Mouse (Mus musculus): ENCODE measurements around the gene Gm10974.

The Gm10974 gene

DNA sequence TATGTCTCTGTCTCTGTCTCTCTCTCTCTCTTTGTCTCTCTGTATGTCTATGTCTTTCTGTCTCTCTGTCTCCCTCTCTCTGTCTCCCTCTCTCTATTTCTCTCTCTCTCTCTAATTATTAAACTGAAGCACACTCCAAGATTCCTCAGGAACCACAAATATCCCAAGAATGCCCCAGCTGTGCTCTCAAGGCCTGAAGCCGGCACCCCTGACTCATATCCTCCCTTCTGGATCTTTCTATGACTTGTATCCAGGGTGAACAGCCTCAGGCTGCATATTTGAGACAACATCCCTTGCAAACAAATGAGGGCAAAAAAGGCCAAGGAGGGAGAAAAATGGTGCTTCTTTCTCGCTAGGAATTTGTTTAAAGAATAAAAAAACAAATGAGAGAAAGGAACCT, at the start of gene Gm10974:
TSS of gene Gm10974 (plus strand) at position 2 of the 400 bp plus-strand sequence.
- no peak for DNase-seq

DNA sequence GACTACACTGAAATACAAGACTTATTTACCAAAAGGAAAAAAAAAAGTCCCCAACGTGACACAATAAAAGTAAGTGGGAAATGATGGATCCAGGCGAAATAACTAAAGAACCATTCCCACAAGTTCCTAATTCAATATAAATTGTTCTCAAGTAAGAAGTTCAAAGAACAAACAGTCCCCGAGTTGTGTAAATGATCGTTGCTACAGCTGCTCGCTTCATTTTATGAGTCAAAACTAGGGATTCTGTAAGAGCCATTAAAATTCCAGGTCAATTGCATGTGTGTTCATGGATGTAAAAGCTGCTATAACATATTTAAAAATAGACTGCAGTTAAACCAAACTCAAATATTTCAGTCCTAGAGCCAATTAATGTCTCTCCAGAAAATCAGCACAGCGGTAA, 47.6 kb upstream of the Gm10974 start:
- no peak for DNase-seq

DNA sequence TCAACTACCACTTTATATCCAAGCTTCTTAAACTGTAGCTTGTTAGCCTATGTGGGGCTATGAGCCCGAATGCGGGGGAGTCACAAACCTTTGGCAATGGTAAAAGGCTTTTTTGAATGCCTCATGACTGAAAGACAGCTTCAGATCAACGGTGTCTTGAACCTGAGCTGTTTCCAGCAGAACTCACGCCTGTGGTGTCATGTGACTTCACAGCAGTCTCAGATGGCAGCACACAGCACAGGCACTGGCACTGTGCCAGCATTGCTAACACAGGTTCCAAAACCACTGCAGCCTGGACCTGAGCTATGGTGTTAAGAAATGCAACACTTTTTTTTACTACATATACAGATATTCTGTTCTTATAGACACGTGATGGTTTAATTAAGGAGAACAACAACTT, 44.7 kb upstream of the Gm10974 start:
- DNase-seq: no peak

DNA sequence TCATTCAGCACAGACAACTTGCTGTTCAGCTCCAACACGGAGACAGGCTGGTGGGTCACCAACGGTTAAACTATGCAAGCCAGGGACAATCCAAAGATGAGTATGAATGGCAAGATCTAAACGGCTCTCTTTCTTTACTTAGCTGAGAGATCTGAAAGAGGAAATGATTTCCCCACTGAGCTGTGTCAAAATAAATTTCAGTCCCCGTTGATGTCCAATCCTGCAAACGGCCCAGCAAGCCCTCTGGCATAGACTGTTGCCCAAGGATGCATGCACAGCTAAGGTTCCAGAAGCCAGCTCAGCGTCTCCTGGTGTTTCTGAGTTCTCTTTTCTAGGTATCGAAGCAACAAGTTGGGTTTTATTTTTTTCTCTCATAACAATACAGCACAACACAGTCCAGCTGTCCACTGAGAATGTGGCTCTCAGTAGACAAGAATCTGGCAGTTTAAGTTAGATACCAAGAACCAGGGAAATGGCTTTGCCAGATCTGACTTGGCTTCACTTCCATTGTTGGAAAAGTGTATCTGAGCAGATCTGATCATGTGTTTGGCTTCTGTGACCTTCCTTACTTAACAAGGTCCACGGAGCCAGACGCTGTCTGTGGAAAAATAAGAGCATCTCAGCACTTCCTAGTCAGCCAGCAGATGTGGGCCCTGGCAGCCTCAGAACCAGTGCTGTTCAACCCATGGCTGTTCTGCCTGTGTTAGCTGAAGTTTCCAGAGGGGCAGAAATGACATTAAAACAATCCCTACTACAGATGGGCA, 42.3 kb upstream of the Gm10974 start:
- no peak for DNase-seq

DNA sequence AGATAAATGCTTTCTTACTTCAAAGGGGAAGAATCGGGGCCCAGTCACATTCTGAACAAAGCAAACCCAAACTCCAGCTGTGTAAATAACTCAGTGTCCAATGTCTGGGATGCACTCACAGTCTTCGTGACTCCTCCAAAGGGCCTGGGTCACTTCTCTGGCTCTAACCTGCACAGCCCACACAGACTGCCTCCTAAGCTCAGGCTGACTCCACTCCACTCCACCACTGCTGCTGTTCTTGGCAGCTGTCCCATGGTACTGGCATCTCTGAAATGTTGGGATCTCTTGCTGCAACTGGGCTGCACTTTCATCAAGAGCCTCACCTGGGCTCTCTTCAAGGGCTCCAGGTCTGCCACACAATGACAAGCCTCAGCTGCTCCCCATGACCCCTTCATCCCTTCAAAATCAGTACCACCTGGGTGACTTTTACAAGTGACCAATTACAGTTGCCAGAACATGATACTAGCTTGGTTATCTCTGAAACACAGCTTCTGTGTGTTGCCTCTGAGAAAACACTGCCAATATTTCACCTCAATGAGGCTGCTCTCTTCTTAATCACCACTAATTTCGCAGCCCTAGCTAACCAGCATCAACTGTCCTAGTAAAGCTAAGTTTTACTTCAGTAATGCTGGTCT, 40.2 kb upstream of the Gm10974 start:
- DNase-seq: no peak

DNA sequence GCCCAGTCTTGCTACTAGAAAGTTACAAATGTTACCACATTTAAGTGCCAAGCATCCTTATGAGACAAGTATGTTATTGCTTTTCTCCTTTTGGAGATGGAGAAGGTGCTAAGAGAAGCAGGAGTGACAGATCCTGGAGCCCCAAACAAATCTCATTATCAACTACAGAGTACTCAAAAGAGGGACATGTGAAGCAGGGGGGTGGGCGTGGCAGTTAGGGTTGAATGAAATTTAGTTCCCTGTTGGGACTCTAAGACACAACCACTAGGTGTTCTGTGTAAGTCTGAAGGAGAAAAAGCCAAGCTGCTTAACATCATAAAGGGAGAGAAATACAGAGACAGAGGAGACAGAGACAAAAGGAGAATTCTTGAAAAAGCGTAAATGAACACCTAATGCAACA, 38.2 kb upstream of the Gm10974 start:
- no peak for DNase-seq

DNA sequence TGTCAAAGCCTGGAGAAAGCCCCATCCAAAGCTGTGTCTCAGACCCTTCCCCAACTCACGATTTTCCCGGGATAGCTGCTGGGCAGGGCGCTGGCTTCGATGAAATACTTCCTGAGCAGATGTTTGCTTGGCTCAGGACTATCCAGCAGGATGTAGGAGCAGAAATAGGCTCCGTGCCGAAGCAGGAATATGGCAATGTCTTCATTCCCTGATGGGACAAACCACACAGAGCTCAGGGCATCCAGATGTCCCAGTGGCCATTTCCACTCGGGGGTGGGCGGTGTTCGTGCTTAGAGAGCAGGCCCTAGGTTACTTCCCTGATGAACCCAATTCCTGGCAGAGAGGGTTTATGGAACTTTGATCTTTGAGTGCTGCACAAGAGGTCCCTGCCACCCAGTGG, 35.1 kb upstream of the Gm10974 start:
- DNase-seq: no peak

DNA sequence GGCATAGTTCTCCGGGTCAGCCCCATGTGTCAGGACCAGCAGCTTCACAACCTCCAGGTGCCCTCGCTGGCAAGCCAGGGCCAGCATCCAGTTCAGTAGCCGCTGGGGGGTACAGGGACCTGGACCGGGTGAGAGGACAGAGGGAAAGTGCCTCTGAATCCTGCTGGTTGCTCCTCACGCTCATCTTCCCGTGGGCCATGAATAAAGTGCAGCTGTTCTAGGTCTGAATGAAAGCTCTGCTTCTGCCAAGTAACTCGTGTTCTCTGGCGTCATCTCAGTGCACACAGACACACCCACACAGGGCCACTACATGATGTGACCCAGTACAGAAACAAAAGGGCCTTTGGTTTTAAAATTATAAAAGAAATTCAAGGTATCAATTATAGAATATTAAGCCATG, 33.4 kb upstream of the Gm10974 start:
- DNase-seq: no peak

DNA sequence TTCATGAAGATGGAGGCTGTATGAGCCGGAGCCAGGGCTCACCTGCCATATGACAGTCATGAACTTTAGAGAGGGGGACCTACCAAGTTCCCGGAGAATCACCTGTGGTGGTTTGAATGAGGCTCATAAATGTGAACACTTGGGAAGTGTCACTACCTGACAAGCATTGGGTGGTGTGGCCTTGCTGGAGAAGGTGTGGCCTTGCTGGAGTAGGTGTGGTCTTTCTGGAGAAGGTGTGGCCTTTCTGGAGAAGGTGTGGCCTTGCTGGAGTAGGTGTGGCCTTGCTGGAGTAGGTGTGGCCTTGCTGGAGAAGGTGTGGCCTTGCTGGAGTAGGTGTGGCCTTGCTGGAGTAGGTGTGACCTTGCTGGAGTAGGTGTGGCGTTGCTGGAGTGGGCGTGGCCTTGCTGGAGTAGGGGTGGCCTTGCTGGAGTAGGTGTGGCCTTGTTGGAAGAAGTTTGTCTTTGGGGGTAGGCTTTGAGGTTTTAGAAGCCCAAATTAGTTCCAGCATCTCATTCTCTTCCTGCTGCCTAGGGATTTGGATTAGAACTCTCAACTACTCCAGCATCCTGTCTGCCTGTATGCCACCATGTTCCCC, 31.7 kb upstream of the Gm10974 start:
- DNase-seq: no peak

DNA sequence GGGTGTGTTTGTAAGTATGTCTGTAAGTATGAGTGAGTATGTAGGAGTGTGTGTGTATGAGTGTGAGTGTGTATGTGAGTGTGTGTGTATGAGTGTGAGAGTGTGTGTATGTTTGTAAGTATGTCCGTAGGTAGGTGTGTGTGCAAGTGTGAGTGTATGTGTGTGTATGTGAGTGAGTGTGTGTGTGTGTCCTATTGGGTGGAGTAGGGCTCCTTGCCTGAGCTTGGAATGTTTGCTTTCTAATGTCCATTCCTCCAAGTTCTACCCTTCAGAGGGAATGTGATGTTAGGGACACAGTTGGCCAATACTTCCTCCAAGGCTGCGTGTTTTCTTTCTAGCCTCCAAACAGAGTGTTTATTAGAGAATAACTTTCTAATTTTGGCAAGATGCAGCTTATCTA, 28.8 kb upstream of the Gm10974 start:
- DNase-seq: no peak

DNA sequence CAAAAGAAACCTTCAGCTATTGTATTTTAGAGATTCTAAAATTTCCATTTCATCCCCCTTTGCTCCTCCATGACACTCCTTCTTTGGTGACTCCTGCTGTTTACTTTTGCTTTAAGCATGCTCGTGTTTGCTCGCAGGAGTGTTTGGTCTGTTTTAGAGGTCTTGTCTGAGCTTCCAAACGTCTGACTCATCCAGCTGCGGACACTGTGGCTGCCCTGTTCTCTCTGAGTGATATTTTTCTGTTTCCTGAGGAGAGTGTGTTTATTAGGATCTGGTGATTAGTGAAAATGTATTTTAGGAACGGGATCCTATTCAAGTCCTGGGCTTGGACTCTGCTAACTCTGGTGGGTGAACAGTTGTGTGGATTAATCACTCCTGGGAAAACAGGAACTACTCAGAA, 26.1 kb upstream of the Gm10974 start:
- DNase-seq: no peak

DNA sequence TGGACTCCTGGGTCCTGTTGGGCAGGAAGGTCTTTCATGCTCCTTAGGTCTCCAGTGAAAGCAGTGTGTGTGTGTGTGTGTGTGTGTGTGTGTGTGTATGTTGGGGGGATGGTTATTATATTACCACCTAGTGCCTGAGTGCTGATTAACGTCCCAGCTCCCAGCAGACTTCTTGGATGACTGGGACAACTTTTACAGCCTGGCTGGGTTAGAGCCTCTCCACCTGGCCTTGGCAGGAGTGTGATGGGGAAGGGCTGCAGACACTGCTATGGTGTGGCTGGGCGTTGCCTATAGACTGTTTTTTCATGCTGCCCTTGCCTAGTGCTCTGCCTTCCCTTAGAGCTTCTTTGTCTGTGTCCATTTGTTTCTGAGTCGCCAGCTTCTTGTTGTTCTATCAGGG, 25.7 kb upstream of the Gm10974 start:
- DNase-seq: no peak

DNA sequence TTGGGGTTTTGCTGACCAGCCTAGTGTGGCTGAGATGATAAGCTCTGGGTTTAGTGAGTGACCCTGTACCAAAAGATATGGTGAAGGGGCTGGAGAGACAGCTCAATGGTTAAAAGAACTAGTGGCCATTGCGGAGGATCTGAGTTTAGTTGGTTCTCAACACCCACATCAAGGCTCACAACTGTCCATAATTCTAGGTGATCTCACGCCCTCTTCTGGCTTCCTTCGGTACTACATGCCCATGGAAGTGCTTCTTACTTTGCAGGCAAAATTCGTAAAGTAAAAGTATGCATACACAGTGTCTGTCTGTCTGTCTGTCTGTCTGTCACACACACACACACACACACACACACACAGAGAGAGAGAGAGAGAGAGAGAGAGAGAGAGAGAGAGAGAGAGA, 23.4 kb upstream of the Gm10974 start:
- peak; percentile 44 for DNase-seq

DNA sequence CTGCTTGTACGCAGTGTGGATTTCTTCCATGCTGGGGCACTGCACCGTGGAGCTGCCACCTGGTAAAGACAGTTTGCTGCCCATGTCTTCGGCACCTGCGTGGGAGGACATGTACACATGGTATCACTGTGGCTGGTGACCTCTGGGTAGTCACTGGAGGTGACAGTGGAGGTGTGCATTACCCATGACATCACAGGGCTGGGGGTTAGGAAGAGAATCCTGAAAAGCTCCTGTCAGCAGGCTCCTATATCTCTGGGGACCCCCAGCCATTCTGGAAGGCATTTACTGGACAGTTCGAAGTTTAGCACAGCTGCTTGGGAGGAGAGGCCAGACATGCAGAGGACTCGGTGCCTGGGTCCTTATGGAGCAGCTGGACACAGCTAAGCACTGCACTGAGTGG, 22.9 kb upstream of the Gm10974 start:
- DNase-seq: no peak

DNA sequence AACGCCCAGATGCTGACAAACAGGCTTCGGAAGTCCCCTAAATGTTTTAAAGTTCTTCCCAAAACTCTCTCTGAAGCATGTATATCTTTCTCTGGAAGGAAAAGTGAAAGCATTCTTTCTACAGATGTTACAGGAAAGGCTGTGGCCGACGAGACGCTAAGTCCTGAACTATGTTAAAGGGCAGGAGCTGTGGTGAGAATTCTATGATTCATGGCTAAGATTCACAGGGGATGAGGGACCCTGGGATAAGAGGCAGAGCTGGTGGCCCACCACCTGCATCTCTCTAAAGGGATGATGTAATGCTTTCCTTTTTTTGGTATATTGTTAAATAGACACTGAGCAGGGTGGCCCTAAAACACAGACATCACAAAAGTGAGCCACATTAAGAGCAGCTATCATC, 22.4 kb upstream of the Gm10974 start:
- no peak for DNase-seq

DNA sequence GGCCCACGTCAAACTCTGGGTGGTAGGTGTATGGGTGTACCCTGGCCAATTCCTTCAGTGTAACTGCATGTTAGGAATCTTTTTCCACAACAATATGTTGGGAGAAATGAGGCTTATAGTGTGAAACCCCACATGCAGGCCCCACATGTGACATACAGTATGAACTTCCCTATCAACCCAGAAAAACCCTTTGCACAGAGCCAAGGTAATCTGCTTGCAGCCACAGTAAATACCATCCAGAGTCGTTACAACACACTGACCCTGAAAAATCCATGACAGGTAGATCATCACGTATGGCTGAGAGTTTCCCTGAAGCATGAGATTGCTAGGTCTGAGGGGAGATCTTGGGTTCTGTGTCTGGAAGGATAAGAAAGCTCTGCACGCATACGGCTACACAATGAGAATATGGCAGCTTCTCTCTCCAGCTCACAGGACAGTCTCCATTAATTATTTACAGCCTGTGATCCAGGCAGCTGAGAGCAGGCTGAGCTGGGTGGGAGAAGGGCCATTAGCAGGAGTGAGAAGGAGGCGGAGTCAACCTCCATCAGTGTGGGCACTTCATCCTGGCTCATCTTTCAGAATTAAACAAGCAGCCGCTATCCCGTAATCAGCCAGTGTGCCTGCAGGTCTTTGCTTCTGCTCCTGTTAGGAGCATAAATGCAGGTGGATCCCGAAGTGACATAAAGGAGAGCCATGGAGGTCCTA, 18.6 kb upstream of the Gm10974 start:
- DNase-seq: no peak

DNA sequence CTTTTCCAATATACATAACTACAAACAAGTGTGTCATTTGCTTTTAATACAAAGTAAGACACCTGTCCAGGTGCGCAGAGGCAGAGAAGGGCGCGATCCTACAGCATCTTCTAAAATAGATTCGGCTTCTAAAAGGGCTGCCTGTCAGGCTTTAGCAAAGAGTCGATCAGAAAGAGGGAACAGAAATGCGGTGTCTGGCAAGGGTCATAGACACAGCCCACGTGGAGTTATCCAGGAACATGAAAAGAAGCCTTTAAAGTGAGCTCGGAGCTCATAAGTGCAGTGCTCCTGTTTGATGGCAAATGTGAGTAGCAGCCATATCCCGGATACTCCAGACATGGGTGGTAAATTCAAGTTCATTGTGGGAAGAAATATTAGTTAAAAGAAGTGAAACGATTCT, 17.1 kb upstream of the Gm10974 start:
- DNase-seq: no peak

DNA sequence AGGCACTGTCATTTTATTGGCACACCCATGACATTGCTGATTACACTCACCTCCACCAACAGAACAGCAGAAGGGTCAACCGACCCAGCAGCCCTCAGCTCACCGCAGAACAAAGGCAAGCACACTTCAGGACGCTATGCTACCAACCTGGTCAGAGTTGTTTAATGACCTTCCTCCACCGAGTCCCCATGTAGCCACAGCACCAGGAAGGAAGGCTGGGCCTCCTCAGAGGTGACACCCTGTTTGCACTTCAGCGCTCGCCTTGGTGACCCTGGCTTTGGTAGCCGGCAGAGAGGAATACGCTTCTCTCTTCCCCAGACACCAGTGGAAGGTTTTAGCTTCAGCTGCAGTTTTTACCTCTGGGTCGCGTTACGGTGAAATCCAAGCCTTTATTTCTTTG, 16.0 kb upstream of the Gm10974 start:
- no peak for DNase-seq

DNA sequence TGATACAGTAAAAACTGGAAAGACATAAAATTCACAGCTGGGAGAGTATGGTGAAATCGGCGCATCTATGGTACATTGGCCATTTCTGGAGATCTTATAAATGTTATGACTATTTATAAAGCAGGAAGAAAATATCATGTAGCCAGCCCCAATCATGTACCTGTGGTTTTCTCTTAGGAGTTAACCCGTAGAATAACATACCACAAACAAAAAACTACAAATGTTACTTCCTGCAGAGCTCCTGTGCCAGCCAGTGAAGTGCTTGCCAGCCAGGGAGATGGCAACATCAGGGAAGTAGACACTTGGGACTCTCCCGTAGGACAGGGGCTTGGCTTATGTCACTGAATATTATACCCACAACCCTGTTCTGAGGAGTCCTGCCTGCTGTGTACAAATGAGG, 14.6 kb upstream of the Gm10974 start:
- DNase-seq: no peak

DNA sequence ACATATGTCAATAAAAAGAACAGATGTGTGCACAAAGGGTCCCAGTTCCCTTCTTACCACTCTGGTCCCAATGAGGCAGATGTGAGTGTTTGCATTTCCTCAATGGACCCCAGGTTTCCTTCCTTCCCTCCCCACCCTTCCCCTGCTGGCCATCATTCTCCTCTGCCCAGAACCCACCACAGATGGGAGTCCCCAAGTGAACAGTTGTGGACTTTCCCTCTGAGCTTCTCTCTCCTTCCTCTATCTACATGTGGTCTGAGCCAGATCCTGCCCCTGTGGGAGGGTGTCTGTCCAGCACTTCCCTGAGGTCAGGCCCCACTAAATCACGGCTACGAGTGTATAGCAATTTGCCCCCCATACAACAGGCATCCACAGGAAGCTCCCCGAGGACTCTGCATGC, 10.8 kb upstream of the Gm10974 start:
- DNase-seq: no peak

DNA sequence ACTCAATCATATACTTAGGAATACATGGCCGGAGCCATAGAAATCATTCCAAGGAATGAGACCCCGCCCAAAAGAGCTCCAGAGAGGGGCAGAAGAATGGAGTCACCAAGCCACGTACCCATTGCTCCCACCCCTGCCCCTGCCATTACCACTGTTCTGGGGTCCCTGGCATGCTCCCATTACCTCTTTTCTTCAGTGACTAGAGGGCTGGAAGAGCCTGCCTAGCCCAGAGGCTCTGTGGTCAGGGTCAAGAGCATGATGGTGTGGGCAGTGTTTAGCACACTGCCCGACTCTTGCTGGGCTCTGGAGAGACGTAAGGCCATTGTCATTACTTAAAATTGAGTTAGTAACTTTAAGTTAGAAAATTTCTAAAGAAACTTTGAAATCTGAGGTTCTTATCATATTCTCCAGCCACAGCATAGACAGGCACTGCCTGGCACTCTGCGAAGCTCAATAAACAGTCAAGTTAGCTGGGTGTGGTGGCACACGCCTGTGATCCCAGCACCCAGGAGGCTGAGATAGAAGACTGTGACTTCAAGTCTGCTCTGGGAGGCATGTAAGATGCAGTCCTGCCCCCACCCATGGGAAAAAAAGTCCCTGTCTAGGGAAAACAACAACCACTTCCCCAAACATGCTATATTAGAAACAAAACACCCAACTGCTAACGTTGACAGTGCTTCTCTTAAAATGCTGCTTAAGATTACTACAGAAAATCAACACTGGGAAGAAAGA, 9.7 kb upstream of the Gm10974 start:
- DNase-seq: no peak

DNA sequence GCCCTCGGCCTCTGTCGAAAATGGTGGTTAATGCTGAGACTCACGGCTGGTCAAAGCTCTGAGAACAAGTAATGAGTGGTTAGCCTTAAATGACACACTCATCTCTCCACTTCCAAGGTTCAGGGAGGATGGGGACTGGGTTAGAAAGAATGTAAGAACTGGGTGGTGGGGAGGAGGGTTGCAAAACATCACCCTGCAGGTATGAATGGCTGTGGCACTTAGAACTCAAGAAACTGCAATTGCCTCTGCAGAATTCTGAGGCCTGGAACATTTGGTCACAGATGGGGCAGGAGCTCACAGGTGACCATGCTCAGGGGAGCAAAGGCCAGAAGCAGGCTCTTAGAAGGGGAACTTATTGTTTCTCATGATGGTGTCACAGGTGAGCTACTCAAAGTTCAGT, 7.2 kb upstream of the Gm10974 start:
- no peak for DNase-seq

DNA sequence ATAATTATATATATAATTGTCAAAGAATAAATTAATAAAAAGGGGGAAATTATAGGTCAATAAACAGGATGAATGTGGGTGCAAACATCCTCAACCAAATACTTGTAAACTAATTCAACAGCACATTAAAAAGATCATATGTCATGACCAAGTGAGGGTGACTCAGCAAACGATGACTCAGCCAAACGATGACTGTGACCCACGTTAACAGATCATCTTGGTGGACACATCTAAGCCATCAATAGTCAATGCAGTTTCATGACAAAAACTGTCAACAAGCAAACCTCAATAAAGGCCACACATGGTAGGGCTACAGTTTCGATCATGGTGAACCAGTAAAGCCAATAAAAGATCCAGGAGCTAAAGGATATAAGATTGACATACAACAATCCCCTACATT, 6.7 kb upstream of the Gm10974 start:
- no peak for DNase-seq

Measured in right cerebral cortex, postnatal 14 days (tissue).